Mouse (Mus musculus) small intestine, adult 2 months (tissue): ENCODE data around the gene Dync2li1.

ENCODE experiments used
- CTCF ChIP-seq: fragments of 200-500 bp; IDR thresholded peaks from 2 replicates; pipeline ENCODE4 v1.5.1; 2012; ENCODE audit warnings: low read depth, mild to moderate bottlenecking, control low read depth, inconsistent platforms, low read length, moderate library complexity, mixed read lengths; ENCODE audit not compliant: insufficient replicate concordance, insufficient read length; ENCODE audit errors: extremely low read depth
- POLR2A ChIP-seq: fragments of 200-500 bp; IDR thresholded peaks from 2 replicates; pipeline ENCODE4 v1.6.1; 2012; ENCODE audit warnings: low read depth, mild to moderate bottlenecking, control low read depth, inconsistent platforms, low read length, moderate library complexity

DNA sequence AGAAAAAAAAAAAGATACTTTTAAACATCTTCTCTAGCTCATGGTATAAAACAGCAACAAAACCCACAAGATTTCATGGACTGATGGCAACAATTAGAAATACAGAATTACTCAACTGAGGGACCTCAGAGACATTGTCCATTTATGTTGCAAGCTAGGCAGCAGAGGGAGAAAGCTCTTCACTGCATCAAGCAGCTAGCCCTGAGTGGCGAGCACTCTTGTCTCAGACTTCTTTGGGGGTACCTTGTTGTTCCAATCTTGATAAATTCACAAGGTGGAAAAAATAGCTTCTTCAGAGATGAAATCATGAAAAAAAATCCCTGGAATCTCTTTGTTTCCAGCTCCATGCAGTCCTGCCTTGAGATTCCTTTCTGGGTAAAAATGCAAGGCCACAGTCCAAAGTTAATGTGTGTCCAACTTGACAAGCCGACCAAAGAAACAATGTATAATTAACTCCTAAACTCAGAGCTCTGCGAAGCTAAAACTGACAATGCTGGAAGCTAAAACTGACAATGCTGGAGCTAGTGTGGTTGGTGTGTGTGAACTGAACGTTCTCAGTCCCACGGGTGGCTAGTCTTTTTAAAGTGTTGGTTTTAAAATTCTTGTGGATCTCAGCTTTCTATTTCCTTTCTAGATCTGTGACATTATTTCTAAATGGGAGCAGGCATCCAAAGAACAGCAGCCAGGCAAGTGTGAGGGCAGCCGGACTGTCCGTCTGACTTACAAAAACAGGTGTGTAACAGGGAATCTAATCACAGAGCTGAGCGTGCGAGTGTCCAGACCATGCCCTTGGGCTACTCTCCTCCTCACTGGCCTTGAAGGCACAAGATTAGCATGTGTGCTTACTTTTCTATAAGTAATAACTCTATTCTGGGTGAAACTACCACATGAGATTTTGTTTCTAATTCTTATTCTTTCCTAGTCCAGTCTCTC lies 26.0 kb upstream of the Dync2li1 start:
- TF ChIP-seq CTCF (no peak), POLR2A (no peak)
